Mouse (Mus musculus) forebrain, embryonic 11.5 days (tissue): ENCODE measurements around the gene Itga4. TPM values are rescaled to one million over a fixed set of nuclear protein-coding genes. Genes with fewer than 3 reads are reported as not detected.

ENCODE experiments used
- ATAC-seq: fragments of 200-750 bp; cut with Nextera tagmentation; replicated peaks from 2 replicates; pipeline ENCODE4 v1.8.0; 2017; ENCODE audit warnings: moderate TSS enrichment; ENCODE audit not compliant: low FRiP score
- DNase-seq: peaks from one replicate; pipeline ENCODE4 v3.0.0-alpha.2; 2017; ENCODE audit warnings: low spot score
- H3K27ac ChIP-seq: fragments of 300-500 bp; sonication (generic); 2 replicates; pipeline ENCODE4 v1.5.1; 2014; ENCODE audit warnings: low read depth, low read length
- H3K27me3 ChIP-seq: fragments of 300-500 bp; sonication (generic); 2 replicates; pipeline ENCODE4 v1.6.1; 2014; ENCODE audit warnings: mild to moderate bottlenecking, low read length, mixed read lengths; ENCODE audit not compliant: control insufficient read depth, insufficient read depth
- H3K36me3 ChIP-seq: fragments of 300-500 bp; sonication (generic); 2 replicates; pipeline ENCODE4 v1.6.1; 2014; ENCODE audit warnings: mild to moderate bottlenecking, low read length, moderate library complexity, mixed read lengths; ENCODE audit not compliant: control insufficient read depth, insufficient read depth
- H3K4me1 ChIP-seq: fragments of 300-500 bp; sonication (generic); replicated peaks from 2 replicates; pipeline ENCODE4 v1.6.1; 2014; ENCODE audit warnings: low read length, mixed read lengths; ENCODE audit not compliant: control insufficient read depth, insufficient read depth
- H3K4me2 ChIP-seq: fragments of 300-500 bp; sonication (generic); 2 replicates; pipeline ENCODE4 v1.6.1; 2014; ENCODE audit warnings: low read depth, mild to moderate bottlenecking, low read length, moderate library complexity, mixed read lengths; ENCODE audit not compliant: severe bottlenecking
- H3K4me3 ChIP-seq: fragments of 300-500 bp; sonication (generic); 2 replicates; pipeline ENCODE4 v1.5.1; 2014; ENCODE audit warnings: low read depth, low read length
- H3K9ac ChIP-seq: fragments of 300-500 bp; sonication (generic); 2 replicates; pipeline ENCODE4 v1.6.1; 2014; ENCODE audit warnings: low read length
- H3K9me3 ChIP-seq: fragments of 300-500 bp; sonication (generic); 2 replicates; pipeline ENCODE4 v1.6.1; 2016; ENCODE audit warnings: low read length, mixed read lengths; ENCODE audit not compliant: control insufficient read depth
- WGBS: fragments of 180-500 bp; shearing (Covaris S2); extraction: QIAGEN DNeasy Blood & Tissue Kit; methylation state at CpG from one replicate; pipeline ENCODE4 v1.1.7; 2014; 5-methylcytosine and 5-hydroxymethylcytosine counted together
- polyA plus RNA-seq: library from polyadenylated mRNA; unstranded; fragments of >200 nt; fragmentation: Nextera tagmentation; extraction: Ambion mirVana; gene quantifications from 2 replicates; pipeline ENCODE4 v1.2.1, GENCODE M21; 2014

Itga4 gene
- polyA plus RNA-seq, 1 experiment from 2014 or later = 8.8 TPM

GRCm38 (mm10) chr2:79315108-79315507 is 59.9 kb downstream of the Itga4 start:
- no peaks in the 10 kb centered on the region for H3K27me3 ChIP-seq
- WGBS = 83% methylated on average over 4 of the region's 4 CpGs
- H3K9me3 ChIP-seq = no peaks in the 10 kb centered on the region
- H3K36me3 ChIP-seq = no peaks in the 10 kb centered on the region
- no peak overlapping the region for H3K27ac ChIP-seq
- H3K4me3 ChIP-seq = no peak overlapping the region
- no peaks in the 10 kb centered on the region for H3K4me1 ChIP-seq
- no peak overlapping the region for H3K9ac ChIP-seq
- no peak for DNase-seq
- no peak overlapping the region for H3K4me2 ChIP-seq
- no peak for ATAC-seq

- 94% methylated on average over 9 of the region's 9 CpGs for WGBS
- DNase-seq (no peak), ATAC-seq (no peak)
- Histone ChIP-seq H3K27me3 (no peaks in the 10 kb centered on the region), H3K9me3 (no peaks in the 10 kb centered on the region), H3K4me2 (no peak overlapping the region), H3K27ac (no peak overlapping the region), H3K4me1 (no peaks in the 10 kb centered on the region), H3K4me3 (no peak overlapping the region), H3K9ac (no peak overlapping the region), H3K36me3 (no peaks in the 10 kb centered on the region)
Observed at GRCm38 (mm10) chr2:79316182-79316880, 61.1 kb downstream of the Itga4 start.

- Histone ChIP-seq H3K9ac (no peak overlapping the region), H3K9me3 (no peaks in the 10 kb centered on the region), H3K27ac (no peak overlapping the region), H3K4me2 (no peak overlapping the region), H3K27me3 (no peaks in the 10 kb centered on the region), H3K4me3 (no peak overlapping the region), H3K36me3 (no peaks in the 10 kb centered on the region), H3K4me1 (no peaks in the 10 kb centered on the region)
- DNase-seq (no peak), ATAC-seq (no peak)
- 81% methylated on average over 2 of the region's 2 CpGs for WGBS
Observed at GRCm38 (mm10) chr2:79328079-79328478, 72.9 kb downstream of the Itga4 start.

- ATAC-seq = no peak
- Histone ChIP-seq H3K27me3 (no peaks in the 10 kb centered on the region), H3K9ac (no peak overlapping the region)
Observed at GRCm38 (mm10) chr2:79334661-79335060, 79.4 kb downstream of the Itga4 start.

GRCm38 (mm10) chr2:79336141-79336540 is 80.9 kb downstream of the Itga4 start:
- WGBS = 86% methylated on average over 1 of the region's 1 CpGs
- no peak overlapping the region for H3K4me2 ChIP-seq
- no peak overlapping the region for H3K4me3 ChIP-seq

More at GRCm38 (mm10) chr2:79334661-79335060, 79.4 kb downstream of the Itga4 start:
- Histone ChIP-seq H3K4me3 (no peak overlapping the region), H3K9me3 (no peaks in the 10 kb centered on the region), H3K36me3 (no peaks in the 10 kb centered on the region), H3K4me1 (no peaks in the 10 kb centered on the region), H3K27ac (no peak overlapping the region), H3K4me2 (no peak overlapping the region)
- DNase-seq = no peak

GRCm38 (mm10) chr2:79339003-79339402 is 83.8 kb downstream of the Itga4 start:
- Histone ChIP-seq H3K36me3 (no peaks in the 10 kb centered on the region), H3K4me2 (no peak overlapping the region), H3K27me3 (no peaks in the 10 kb centered on the region), H3K9ac (no peak overlapping the region), H3K4me1 (no peaks in the 10 kb centered on the region), H3K4me3 (no peak overlapping the region), H3K9me3 (no peaks in the 10 kb centered on the region), H3K27ac (no peak overlapping the region)
- WGBS = 67% methylated on average over 1 of the region's 1 CpGs
- ATAC-seq = no peak
- DNase-seq = no peak

More at GRCm38 (mm10) chr2:79336141-79336540, 80.9 kb downstream of the Itga4 start:
- Histone ChIP-seq H3K9ac (no peak overlapping the region), H3K9me3 (no peaks in the 10 kb centered on the region), H3K4me1 (no peaks in the 10 kb centered on the region), H3K27me3 (no peaks in the 10 kb centered on the region), H3K27ac (no peak overlapping the region), H3K36me3 (no peaks in the 10 kb centered on the region)
- ATAC-seq (no peak), DNase-seq (no peak)

GRCm38 (mm10) chr2:79343115-79343514 is 87.9 kb downstream of the Itga4 start:
- 86% methylated on average over 8 of the region's 8 CpGs for WGBS
- no peak for ATAC-seq
- Histone ChIP-seq H3K9me3 (no peaks in the 10 kb centered on the region), H3K36me3 (no peaks in the 10 kb centered on the region), H3K27me3 (no peaks in the 10 kb centered on the region), H3K9ac (no peak overlapping the region), H3K4me2 (no peak overlapping the region), H3K27ac (no peak overlapping the region), H3K4me1 (no peaks in the 10 kb centered on the region), H3K4me3 (no peak overlapping the region)
- no peak for DNase-seq

GRCm38 (mm10) chr2:79351179-79352099 is 96.2 kb downstream of the Itga4 start:
- no peaks in the 10 kb centered on the region for H3K4me1 ChIP-seq
- no peaks in the 10 kb centered on the region for H3K9me3 ChIP-seq
- ATAC-seq = peak; percentile 77
- no peak overlapping the region for H3K27ac ChIP-seq
- no peaks in the 10 kb centered on the region for H3K36me3 ChIP-seq
- no peaks in the 10 kb centered on the region for H3K27me3 ChIP-seq
- no peak overlapping the region for H3K9ac ChIP-seq
- H3K4me3 ChIP-seq = no peak overlapping the region
- H3K4me2 ChIP-seq = no peak overlapping the region
- WGBS = 63% methylated on average over 6 of the region's 6 CpGs
- no peak for DNase-seq
